Mouse (Mus musculus) lung, postnatal 36 days (tissue): ENCODE results near the gene Tut4.

Experiments
- DNase-seq: peaks from one replicate; pipeline ENCODE4 v3.0.0; 2022; ENCODE audit warnings: mixed read lengths

The Tut4 gene

DNA sequence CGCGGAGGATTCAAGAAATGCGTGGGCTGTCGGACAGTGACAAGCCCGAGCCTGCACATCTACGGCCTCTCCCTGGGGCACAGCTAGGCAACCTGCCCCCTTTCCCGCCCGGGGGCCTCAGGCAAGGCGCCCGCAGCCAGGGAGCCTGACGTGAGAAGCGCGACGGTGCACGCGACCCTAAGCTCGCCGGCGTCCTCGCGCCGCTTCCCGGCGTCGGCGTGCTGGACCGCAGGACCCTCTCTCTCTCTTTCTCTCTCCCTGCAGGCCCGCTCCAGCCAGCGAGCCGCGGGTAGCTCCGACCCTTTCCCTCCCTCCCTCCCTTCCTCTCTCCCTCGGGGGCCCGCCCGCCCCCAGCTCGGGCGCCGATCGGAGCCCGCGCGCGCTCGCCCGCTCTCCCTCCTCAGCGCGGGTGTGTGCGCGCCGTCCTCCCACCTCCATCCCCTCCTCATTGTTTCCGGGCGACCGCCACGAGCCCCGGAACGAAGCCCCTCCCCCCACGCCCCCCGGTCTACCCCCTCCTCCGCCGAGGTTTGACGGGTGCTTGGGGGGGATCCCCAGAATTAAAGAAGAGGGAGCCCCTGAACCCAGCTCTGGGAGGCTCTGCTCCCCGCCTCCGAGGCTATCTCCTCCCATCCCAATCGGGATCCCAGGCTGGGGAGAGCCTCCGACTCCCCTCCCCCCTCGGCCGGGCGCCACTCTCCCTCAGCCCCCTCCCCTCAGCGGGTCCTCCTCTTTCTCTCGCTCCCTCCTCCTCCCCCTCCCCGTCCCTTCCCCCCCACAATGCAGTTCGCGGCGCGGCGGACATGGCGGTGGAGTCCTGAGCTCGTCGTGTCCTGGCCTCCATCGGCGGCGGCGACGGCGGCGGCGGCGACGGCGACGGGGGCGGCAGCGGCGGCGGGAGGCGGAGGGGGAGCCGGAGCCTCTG, at the start of gene Tut4:
TSS of gene Tut4 (plus strand) at position 196 of the 925 bp plus-strand sequence.
- DNase-seq: peak; percentile 84

DNA sequence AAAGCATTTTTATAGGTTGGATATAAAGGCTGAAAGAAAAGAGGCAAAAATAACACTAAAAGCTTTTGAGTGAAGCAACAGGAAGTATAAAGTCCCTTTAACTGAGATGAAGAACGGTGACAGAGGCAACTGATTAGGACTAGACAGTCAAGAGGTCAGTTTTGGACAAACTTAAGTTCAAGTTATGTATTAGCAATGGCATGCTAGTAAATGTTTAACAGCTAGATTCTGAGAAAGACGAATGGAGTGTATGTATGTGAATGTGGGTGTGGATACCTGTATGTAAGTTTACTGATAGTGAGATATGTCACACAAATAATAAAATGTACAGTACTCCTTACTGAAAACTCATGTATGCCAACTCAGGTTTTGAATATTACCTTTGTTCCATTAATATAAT, 34.6 kb upstream of the Tut4 start:
- no peak for DNase-seq

DNA sequence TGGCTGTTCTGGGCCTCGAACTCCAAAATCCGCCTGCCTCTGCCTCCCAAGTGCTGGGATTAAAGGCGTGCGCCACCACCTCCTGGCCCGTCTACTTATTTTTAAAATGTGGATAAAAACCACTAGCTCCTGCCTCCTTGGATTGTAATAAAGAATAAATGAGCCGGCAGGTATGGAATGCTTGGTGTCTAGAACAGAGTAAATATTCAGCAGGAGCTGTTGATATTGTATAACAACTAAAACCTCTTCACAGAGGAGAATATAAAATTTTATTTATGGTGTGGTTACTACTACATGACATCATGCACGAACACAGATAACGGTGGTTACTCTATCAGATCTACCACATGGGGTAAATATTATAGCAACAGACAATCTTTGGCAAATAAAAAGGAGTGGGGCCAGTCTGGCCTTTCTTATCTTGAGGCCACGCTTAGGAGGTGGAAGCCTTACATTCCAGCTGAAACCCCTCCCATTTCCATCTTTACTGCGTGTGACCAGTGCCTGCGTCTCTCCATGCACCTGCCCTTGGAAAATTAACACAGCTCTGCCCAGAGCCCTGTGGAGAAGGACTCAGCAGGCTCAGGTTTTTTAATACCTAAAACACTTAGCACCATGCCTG, 31.4 kb upstream of the Tut4 start:
- DNase-seq: peak; percentile 16

GRCm38 (mm10) chr4:108428341-108428721, 30.9 kb upstream of the Tut4 start:
- DNase-seq: peak; percentile 28

- no peak for DNase-seq
Measured at GRCm38 (mm10) chr4:108430656-108431560, 28.3 kb upstream of the Tut4 start.

GRCm38 (mm10) chr4:108431561-108431936, 27.7 kb upstream of the Tut4 start:
- DNase-seq: no peak

- no peak for DNase-seq
Measured at GRCm38 (mm10) chr4:108433341-108433740, 25.9 kb upstream of the Tut4 start.

DNA sequence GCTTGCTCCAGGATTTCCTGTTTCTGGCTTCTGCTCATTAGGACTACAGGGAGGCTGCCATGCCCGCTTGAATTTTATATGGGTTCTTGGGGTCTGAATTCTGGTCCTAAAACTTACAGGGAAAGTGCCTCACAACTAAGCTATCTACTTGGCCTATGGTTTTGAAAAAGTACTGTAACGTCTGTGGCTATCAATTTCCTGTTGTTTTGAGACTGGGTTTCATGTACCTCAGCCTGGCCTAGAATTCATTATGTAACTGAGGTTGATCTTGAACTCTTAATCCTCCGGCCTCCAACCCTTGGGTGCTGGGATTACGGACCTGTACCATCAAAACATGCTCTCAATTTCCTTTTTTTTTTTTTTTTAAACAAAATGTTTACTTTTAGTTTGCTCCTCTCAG, 25.0 kb upstream of the Tut4 start:
- DNase-seq: no peak

DNA sequence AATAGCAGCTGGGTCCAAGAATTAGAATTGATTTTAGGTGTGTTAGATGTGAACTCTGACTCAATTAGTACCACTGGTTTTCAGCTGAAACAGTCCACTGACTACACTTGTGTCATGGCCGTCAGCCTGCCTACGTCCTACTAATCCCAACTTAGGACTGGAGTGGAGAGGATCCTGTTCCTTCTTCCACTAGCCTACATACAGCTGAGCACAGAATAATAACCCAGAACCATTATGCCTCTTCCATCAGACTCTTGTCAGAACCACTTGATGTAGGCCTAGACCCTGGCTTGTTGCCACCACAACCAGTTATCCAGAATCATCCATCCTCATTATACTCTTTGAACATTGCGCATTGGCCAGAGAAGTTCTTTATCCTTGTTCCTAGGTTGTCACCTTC, 24.4 kb upstream of the Tut4 start:
- DNase-seq: no peak

DNA sequence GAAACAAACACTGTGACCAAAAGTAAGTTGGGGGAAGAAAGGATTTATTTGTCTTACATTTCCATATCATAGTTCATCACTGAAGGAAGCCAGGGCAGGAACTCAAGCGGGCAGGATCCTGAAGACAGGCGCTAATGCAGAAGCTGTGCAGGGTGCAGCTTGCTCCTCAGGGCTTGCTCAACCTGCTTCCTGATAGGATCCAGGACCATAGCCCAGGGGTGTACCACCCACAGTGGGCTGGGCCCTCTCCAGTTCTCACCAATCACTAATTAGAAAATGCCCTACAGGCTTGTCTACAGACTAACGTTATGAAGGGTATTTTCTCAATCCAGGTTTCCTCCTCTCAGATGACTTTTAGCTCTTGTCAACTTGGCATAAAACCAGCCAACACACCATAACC, 23.6 kb upstream of the Tut4 start:
- DNase-seq: no peak

DNA sequence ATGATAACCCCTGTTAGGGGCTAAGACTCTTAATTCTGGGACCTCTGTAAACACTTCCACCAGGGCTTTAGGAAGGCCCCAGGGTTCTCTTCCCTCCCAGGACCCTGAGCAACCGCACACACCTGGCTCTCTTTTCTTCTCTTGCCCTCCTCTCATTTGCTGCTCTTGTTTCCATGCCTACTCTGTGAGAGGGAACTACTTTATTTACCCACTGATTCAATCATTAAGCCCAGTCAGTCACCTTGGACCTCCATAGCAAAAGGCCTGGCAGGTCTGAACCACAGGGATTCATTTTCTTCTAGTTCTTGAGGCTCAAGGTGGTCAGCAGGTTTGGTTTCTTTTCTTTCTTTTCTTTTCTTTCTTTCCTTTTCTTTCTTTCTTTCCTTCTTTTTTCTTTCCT, 23.0 kb upstream of the Tut4 start:
- DNase-seq: no peak

GRCm38 (mm10) chr4:108438082-108438840, 21.0 kb upstream of the Tut4 start:
- peak; percentile 88 for DNase-seq

DNA sequence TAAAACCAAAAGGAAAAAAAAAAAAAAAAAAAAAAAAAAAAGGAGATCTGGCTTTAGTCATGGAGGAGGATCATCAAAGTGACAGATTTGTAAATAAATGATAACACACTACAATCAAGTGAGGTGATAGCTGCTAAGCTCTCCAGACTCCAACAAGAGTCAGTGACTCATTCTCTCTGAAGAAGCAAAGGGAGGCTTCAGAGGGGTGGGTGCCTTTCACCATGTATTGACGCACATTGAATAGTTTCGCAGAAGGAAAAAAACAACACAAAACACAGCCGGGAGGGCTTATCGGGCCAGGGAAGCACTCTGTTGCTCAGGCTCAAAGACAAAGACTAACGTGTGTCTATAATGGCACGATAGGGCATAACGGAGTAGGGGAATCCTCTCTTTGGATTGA, 11.1 kb upstream of the Tut4 start:
- DNase-seq: no peak

DNA sequence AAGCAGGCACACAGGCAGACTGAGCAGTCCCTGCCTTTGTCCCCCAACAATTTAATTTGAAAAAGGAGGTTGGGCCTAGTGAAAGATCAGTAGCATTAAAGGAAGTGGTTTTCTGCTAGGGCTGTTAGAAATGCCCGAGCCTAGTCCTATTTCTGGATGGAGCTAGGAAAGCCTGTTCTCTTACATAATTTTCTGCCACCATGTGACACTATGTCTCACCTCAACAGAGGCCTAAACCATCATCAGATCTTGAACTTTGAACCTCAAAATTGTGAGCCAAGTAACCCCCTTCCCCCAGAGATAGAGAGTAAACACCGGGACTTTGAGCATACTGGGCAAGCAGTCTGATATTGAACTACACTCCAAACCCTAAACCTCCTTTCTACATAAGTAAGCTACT, 3.2 kb upstream of the Tut4 start:
- DNase-seq: no peak

- DNase-seq: no peak
Measured at GRCm38 (mm10) chr4:108458201-108458741, 955 bp upstream of the Tut4 start.

DNA sequence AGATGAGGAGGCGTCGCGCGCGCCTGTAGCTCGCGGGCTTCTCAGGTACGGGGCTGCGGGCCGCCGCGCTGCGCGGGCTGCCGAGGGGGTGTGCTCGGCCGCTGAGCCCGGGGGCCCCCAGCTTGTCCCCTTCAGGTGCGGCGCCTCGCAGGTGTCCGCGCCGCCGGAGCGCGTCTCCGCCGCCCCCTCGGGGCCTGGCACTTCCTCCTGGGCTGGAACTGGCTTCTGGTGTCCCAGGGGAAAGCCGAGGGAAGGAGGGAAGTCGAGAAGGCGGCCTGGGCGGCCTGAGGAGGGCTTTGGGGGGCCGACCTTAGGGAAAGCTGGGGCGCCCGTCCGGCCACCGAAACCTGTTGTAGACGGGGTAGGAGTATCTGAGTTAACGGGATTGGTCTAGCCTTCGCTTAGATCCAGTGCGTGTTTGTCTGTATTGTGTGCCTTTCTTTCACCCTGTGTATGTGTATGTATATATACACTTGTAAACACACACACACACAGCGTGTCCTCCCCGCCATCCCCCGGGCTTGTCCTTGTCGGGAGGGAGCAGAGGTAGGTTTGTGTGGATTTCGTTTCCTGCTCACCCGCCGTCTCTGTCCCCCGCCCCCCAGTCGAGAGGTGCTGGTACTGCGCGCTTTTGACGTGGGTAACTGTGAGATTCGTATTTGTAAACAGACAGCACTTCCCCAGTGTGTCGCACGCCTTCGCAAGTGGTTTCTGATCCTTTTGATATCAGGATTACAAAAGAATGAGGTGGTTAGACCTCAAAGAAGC, 1.1 kb downstream of the Tut4 start:
- peak; percentile 83 for DNase-seq

DNA sequence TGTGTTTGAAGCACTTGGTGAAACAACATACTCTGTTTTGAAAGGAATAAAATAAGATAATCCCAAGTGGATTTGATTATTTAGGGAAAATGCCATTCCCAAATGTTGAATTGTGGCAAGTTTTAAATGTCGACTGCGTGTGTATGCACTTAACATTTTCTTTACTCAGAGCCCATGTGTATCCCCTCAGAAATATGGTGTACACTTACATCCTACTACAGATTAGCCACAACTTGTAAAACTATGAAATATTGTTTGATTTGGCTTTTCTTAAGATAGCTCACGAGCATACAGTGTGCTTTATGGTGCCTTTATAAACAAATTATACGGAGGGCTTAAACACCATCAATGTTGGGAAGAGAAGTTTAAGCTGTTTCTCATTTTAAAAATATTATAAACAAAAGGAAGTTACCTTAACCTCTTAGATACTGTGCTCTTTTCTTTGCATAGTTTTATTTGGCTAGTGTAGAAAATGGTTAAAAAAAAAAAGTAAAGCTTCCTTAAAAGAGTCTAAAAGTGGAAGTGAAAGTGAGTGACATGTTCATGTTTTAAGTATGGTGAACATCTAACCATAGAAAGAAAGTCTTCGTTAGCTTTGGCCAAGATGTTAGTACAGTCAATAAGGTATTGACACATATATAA, 2.2 kb downstream of the Tut4 start:
- DNase-seq: no peak

- no peak for DNase-seq
Measured at GRCm38 (mm10) chr4:108473586-108473985, 14.4 kb downstream of the Tut4 start.

- no peak for DNase-seq
Measured at GRCm38 (mm10) chr4:108482776-108483175, 23.6 kb downstream of the Tut4 start.

GRCm38 (mm10) chr4:108484230-108484629, 25.0 kb downstream of the Tut4 start:
- no peak for DNase-seq

DNA sequence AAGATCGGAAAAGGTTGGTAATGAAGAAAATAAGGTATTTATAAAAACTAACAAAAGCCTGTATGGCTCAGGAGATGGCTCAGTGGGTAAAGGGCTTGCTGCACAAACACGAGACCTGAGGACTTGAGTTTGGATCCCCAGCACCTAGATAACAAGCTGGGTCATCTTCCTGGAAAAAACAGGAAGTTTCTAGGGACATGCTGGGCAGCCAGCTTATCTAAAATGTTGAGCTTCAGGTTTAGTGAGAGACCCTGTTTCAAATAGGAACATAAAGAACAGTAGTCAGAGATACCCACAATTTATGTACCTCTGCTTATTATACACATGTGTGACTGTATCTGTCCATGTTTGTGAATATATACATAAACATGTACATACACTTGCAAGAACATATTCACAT, 43.8 kb downstream of the Tut4 start:
- DNase-seq: no peak
